Mouse (Mus musculus) left cerebral cortex, postnatal 36 days (tissue): ENCODE measurements around the gene Cypt12. TPM values are rescaled to one million over a fixed set of nuclear protein-coding genes. Genes with fewer than 3 reads are reported as not detected.

Experiments
- DNase-seq, 2 experiments: peaks; one replicate each; pipeline ENCODE4 v3.0.0; 2021 to 2022; ENCODE audit warnings: low spot score in 2 of 2, mixed read lengths in 1 of 2
- intact Hi-C: fragments of 180-260 bp; cut with DNase I; formaldehyde crosslinking; loops from one replicate; pipeline ENCODE4 v1.15.1; 2025
- total RNA-seq, 2 experiments: library from RNA; stranded (reverse); gene quantifications; 2 replicates each; pipeline ENCODE4 v1.2.3; 2021

Cypt12 gene
- total RNA-seq, result not detected

- intact Hi-C loops, result no loop called here
- DNase-seq, result no peak
These were observed at the start of gene Cypt12 for GRCm38 (mm10) chr3:17948299-17948698. Cypt12 (plus strand) TSS chr3:17948410.

GRCm38 (mm10) chr3:17913796-17914195, 34.4 kb upstream of the Cypt12 start:
- no peak for DNase-seq
- intact Hi-C loops, result no loop called here

GRCm38 (mm10) chr3:17940206-17940605, 8.0 kb upstream of the Cypt12 start:
- intact Hi-C loops, result no loop called here
- DNase-seq, result no peak
